Mouse (Mus musculus) hindbrain, postnatal 0 days (tissue): Measurements from ENCODE around the gene AW822073. TPM values are rescaled to one million over a fixed set of nuclear protein-coding genes. Genes with fewer than 3 reads are reported as not detected.
"Not testable (repeated sequence)": the region's sequence is repeated elsewhere in the genome, so short reads cannot be mapped to it uniquely, and the experiment has no call there.

Experiments
- ATAC-seq: fragments of 200-750 bp; cut with Nextera tagmentation; 2 replicates; pipeline ENCODE4 v1.8.0; 2017; ENCODE audit warnings: mild to moderate bottlenecking, moderate TSS enrichment, moderate library complexity
- DNase-seq: peaks from one replicate; pipeline ENCODE4 v3.0.0-alpha.2; 2015; ENCODE audit warnings: low spot score
- H3K27ac ChIP-seq: fragments of 300-500 bp; sonication (generic); 2 replicates; pipeline ENCODE4 v1.5.1; 2014; ENCODE audit warnings: mild to moderate bottlenecking
- H3K27me3 ChIP-seq: fragments of 300-500 bp; sonication (generic); 2 replicates; pipeline ENCODE4 v1.6.1; 2014; ENCODE audit warnings: low read length, mixed read lengths; ENCODE audit not compliant: insufficient read depth
- H3K36me3 ChIP-seq: fragments of 300-500 bp; sonication (generic); 2 replicates; pipeline ENCODE4 v1.6.1; 2014; ENCODE audit warnings: low read length, mixed read lengths; ENCODE audit not compliant: insufficient read depth
- H3K4me1 ChIP-seq: fragments of 300-500 bp; sonication (generic); 2 replicates; pipeline ENCODE4 v1.6.1; 2014; ENCODE audit warnings: antibody characterized with exemption, low read length, mixed read lengths; ENCODE audit not compliant: insufficient read depth
- H3K4me2 ChIP-seq: fragments of 300-500 bp; sonication (generic); 2 replicates; pipeline ENCODE4 v1.6.1; 2014; ENCODE audit warnings: low read depth, mild to moderate bottlenecking, low read length, moderate library complexity, mixed read lengths
- H3K4me3 ChIP-seq: fragments of 300-500 bp; sonication (generic); 2 replicates; pipeline ENCODE4 v1.5.1; 2014; ENCODE audit warnings: low read length
- H3K9ac ChIP-seq: fragments of 300-500 bp; sonication (generic); replicated peaks from 2 replicates; pipeline ENCODE4 v1.6.1; 2014; ENCODE audit warnings: mild to moderate bottlenecking, low read length, moderate library complexity, mixed read lengths
- H3K9me3 ChIP-seq: fragments of 300-500 bp; sonication (generic); 2 replicates; pipeline ENCODE4 v1.6.1; 2016; ENCODE audit warnings: low read length, mixed read lengths
- CTCF ChIP-seq: IDR thresholded peaks from 2 replicates; pipeline ENCODE4 v1.5.1; 2016; ENCODE audit warnings: antibody characterized with exemption, control low read depth, low read depth
- WGBS: fragments of 180-500 bp; shearing (Covaris S2); extraction: QIAGEN DNeasy Blood & Tissue Kit; methylation state at CpG from one replicate; pipeline ENCODE4 v1.1.7; 2014; 5-methylcytosine and 5-hydroxymethylcytosine counted together
- polyA plus RNA-seq: library from polyadenylated mRNA; unstranded; fragments of >200 nt; fragmentation: Nextera tagmentation; extraction: Ambion mirVana; gene quantifications from 2 replicates; pipeline ENCODE4 v1.2.1, GENCODE M21; 2015
- total RNA-seq: library from RNA; depleted of rRNA; stranded (reverse); fragments of >200 nt; gene quantifications from 2 replicates; pipeline ENCODE4 v1.2.3, GENCODE M21; 2014

The AW822073 gene
- total and polyA plus RNA-seq, 2 experiments from 2014 or later: not detected

- not testable (repeated sequence) for H3K36me3 ChIP-seq, H3K4me1 ChIP-seq, H3K4me2 ChIP-seq, H3K4me3 ChIP-seq, H3K9me3 ChIP-seq, H3K27me3 ChIP-seq, ATAC-seq, H3K9ac ChIP-seq, H3K27ac ChIP-seq
- WGBS: 81% methylated on average over 4 of the region's 4 CpGs
- DNase-seq: peak; percentile 39
Measured at GRCm38 (mm10) chr10:58226357-58226756, 1.6 kb upstream of the AW822073 start.

GRCm38 (mm10) chr10:58223972-58224805, 541 bp downstream of the AW822073 start:
- H3K27me3 ChIP-seq, H3K9ac ChIP-seq, ATAC-seq, H3K27ac ChIP-seq, H3K36me3 ChIP-seq, DNase-seq, H3K4me2 ChIP-seq, H3K4me3 ChIP-seq, H3K9me3 ChIP-seq, H3K4me1 ChIP-seq: not testable (repeated sequence)
- 84% methylated on average over 29 of the region's 31 CpGs for WGBS

- not testable (repeated sequence) for H3K9ac ChIP-seq, H3K4me3 ChIP-seq, H3K4me2 ChIP-seq, H3K4me1 ChIP-seq, H3K27ac ChIP-seq, ATAC-seq, DNase-seq, H3K27me3 ChIP-seq, H3K36me3 ChIP-seq, H3K9me3 ChIP-seq
- WGBS: 89% methylated on average over 3 of the region's 6 CpGs
Measured at GRCm38 (mm10) chr10:58223161-58223560, 1.6 kb downstream of the AW822073 start.

GRCm38 (mm10) chr10:58221571-58221970, 3.2 kb downstream of the AW822073 start:
- H3K4me2 ChIP-seq, H3K36me3 ChIP-seq, H3K27me3 ChIP-seq, DNase-seq, H3K4me3 ChIP-seq, H3K9ac ChIP-seq, H3K4me1 ChIP-seq, ATAC-seq, H3K27ac ChIP-seq, H3K9me3 ChIP-seq: not testable (repeated sequence)
- 85% methylated on average over 2 of the region's 2 CpGs for WGBS

- Histone ChIP-seq H3K4me1 (no peaks in the 10 kb centered on the region), H3K27me3 (no peaks in the 10 kb centered on the region), H3K27ac (no peak overlapping the region), H3K9ac (no peak overlapping the region), H3K36me3 (no peaks in the 10 kb centered on the region), H3K9me3 (no peaks in the 10 kb centered on the region; the same call in 1 of the 2 replicates), H3K4me2 (no peak overlapping the region), H3K4me3 (no peak overlapping the region)
- 88% methylated on average over 6 of the region's 6 CpGs for WGBS
- ATAC-seq (no peak), DNase-seq (peak; percentile 11)
- TF ChIP-seq CTCF: no peak
Measured at GRCm38 (mm10) chr10:58220726-58221125, 4.0 kb downstream of the AW822073 start.

GRCm38 (mm10) chr10:58217366-58217765, 7.4 kb downstream of the AW822073 start:
- Histone ChIP-seq H3K36me3 (no peaks in the 10 kb centered on the region), H3K4me1 (no peaks in the 10 kb centered on the region), H3K9ac (no peak overlapping the region), H3K9me3 (no peaks in the 10 kb centered on the region), H3K4me2 (no peak overlapping the region), H3K27ac (no peak overlapping the region), H3K4me3 (no peak overlapping the region), H3K27me3 (no peaks in the 10 kb centered on the region)
- WGBS: 85% methylated on average over 3 of the region's 3 CpGs
- no peak for TF ChIP-seq CTCF
- DNase-seq (no peak), ATAC-seq (no peak)

- TF ChIP-seq CTCF: no peak
- no peak overlapping the region for H3K27ac ChIP-seq
- H3K4me3 ChIP-seq: no peak overlapping the region
- H3K9me3 ChIP-seq: no peaks in the 10 kb centered on the region
- no peaks in the 10 kb centered on the region for H3K36me3 ChIP-seq
- DNase-seq (no peak), ATAC-seq (no peak)
- no peak overlapping the region for H3K4me2 ChIP-seq
- no peaks in the 10 kb centered on the region for H3K4me1 ChIP-seq
- H3K9ac ChIP-seq: no peak overlapping the region
- 87% methylated on average over 1 of the region's 1 CpGs for WGBS
- no peaks in the 10 kb centered on the region for H3K27me3 ChIP-seq
Measured at GRCm38 (mm10) chr10:58215353-58215752, 9.4 kb downstream of the AW822073 start.
